Mouse (Mus musculus): ENCODE measurements around the gene Cbx1. TPM values are rescaled to one million over a fixed set of nuclear protein-coding genes. Genes with fewer than 3 reads are reported as not detected.
A peak's percentile ranks its signal among the peaks of the same experiment; 100 is the strongest.

Cbx1 gene
- polyA plus RNA-seq, 1 experiment from 2014 or later: 57.7 TPM

- no peak overlapping the region for H3K4me3 ChIP-seq (replicated peaks; ENCODE audit: low read length)
- no peak for DNase-seq (ENCODE audit: low spot score)
- no peaks in the 10 kb centered on the region for H3K9me3 ChIP-seq (ENCODE audit: control insufficient read depth, low read length)
- no peak for ATAC-seq (ENCODE audit: low FRiP score)
- 75% methylated on average over 5 of the region's 5 CpGs for WGBS
- no peak overlapping the region for H3K9ac ChIP-seq
- no peak overlapping the region for H3K27ac ChIP-seq
- no peak overlapping the region for H3K4me2 ChIP-seq (replicated peaks)
- no peaks in the 10 kb centered on the region for H3K36me3 ChIP-seq (replicated peaks; ENCODE audit: control insufficient read depth, insufficient read depth)
- H3K27me3 ChIP-seq (ENCODE audit: control insufficient read depth, insufficient read depth, low read length): no peaks in the 10 kb centered on the region
- H3K4me1 ChIP-seq (replicated peaks; ENCODE audit: control insufficient read depth, insufficient read depth, low read length): no peaks in the 10 kb centered on the region
Measured at GRCm38 (mm10) chr11:96758402-96758801, 30.5 kb upstream of the Cbx1 start.

DNA sequence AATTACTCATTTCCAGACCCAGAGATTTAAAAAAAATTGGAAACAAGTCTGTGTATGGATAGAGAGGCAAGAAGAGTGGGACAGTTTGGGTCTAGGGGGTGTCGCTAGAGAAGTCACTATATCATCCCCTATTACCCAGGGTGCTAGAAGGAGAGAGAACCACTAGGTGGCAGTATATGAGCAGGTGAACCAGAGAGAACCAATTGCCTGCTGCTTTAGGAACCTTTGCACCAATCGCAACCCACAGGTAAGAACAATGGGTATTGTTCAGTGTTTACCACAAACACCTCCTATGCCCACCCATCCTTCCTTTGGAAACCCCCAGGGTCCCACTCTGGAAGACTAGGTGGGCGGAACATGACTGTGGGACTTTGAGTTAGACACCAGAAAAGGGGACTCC lies 28.9 kb upstream of the Cbx1 start:
- Histone ChIP-seq H3K27me3 (ENCODE audit: control insufficient read depth, insufficient read depth, low read length) (no peaks in the 10 kb centered on the region), H3K4me3 (replicated peaks; ENCODE audit: low read length) (no peak overlapping the region), H3K9me3 (ENCODE audit: control insufficient read depth, low read length) (no peaks in the 10 kb centered on the region), H3K9ac (no peak overlapping the region), H3K4me2 (replicated peaks) (no peak overlapping the region), H3K27ac (no peak overlapping the region), H3K36me3 (replicated peaks; ENCODE audit: control insufficient read depth, insufficient read depth) (no peaks in the 10 kb centered on the region), H3K4me1 (replicated peaks; ENCODE audit: control insufficient read depth, insufficient read depth, low read length) (peaks cover 14% of the 10 kb centered on the region)
- DNase-seq (ENCODE audit: low spot score): no peak
- no peak for ATAC-seq (ENCODE audit: low FRiP score)
- 33% methylated on average over 3 of the region's 3 CpGs for WGBS

DNA sequence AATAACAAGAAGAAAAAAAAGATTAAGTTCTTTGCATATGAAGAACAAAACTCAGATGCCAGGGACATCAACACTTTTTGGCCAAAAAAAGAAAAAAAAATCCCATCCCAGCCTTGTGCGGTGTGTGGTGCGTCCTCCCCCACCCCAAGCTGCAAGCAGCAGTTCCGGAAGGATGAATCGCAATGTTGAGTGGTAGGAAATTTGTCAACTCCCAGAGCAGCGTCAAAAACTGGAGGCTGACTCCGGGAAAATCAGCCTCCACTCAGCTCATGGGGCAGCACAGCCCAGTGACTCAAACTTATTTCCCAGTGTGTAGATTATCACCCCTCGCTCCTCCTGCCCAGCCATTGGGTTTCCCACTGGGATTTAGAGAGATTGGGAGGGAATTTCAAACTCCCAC lies 26.9 kb upstream of the Cbx1 start:
- peaks cover 30% of the 10 kb centered on the region for H3K4me1 ChIP-seq (replicated peaks; ENCODE audit: control insufficient read depth, insufficient read depth, low read length)
- WGBS: 71% methylated on average over 7 of the region's 7 CpGs
- H3K27me3 ChIP-seq (ENCODE audit: control insufficient read depth, insufficient read depth, low read length): no peaks in the 10 kb centered on the region
- DNase-seq (ENCODE audit: low spot score) (no peak), ATAC-seq (ENCODE audit: low FRiP score) (no peak)
- H3K36me3 ChIP-seq (replicated peaks; ENCODE audit: control insufficient read depth, insufficient read depth): no peaks in the 10 kb centered on the region
- H3K9me3 ChIP-seq (ENCODE audit: control insufficient read depth, low read length): no peaks in the 10 kb centered on the region
- no peak overlapping the region for H3K4me2 ChIP-seq (replicated peaks)
- H3K4me3 ChIP-seq (replicated peaks; ENCODE audit: low read length): no peak overlapping the region
- no peak overlapping the region for H3K9ac ChIP-seq
- no peak overlapping the region for H3K27ac ChIP-seq

DNA sequence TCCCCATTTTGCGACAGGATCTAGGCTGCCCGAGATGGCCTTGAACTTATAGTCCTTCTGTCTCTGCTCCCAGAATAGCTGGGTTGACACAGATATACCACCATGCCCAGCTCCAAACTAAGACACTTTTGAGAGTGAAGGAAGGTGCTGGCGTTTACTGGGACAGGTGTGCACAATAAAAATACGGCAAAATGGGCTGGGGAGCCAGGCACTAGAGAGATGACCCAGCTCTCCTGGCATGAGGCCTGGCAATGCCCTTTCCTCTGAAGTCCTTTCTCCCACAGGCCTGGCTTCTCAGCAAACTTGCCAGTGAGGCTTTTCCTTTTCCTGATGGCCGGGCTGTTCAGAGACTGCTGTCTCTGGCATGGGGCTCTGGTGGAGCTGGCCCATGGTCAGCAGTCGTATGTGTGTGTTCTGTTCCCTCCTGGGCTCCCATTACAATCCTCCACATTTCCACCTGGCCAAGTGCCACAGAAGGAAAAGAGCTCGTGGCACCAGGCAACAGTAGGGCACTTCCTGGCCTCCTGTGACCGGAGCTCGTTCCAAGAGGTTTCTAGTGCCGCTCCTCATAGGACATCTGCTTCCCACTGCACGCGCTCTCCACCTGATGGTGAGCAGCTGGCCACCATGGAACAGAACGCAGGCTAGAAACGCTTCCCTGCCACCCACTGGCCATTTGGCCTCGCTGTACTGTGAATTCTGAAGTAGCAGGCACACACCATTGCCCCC lies 26.0 kb upstream of the Cbx1 start:
- Histone ChIP-seq H3K27ac (peak overlapping the region; percentile 29; the same call in 1 of the 2 replicates), H3K36me3 (replicated peaks; ENCODE audit: control insufficient read depth, insufficient read depth) (0 out of 2 replicates have a peak, but pooled peaks cover 4% of the 10 kb centered on the region), H3K4me2 (replicated peaks) (no peak overlapping the region), H3K4me1 (replicated peaks; ENCODE audit: control insufficient read depth, insufficient read depth, low read length) (peaks cover 38% of the 10 kb centered on the region), H3K27me3 (ENCODE audit: control insufficient read depth, insufficient read depth, low read length) (no peaks in the 10 kb centered on the region), H3K9ac (no peak overlapping the region), H3K4me3 (replicated peaks; ENCODE audit: low read length) (no peak overlapping the region), H3K9me3 (ENCODE audit: control insufficient read depth, low read length) (no peaks in the 10 kb centered on the region)
- ATAC-seq (ENCODE audit: low FRiP score) (no peak), DNase-seq (ENCODE audit: low spot score) (no peak)
- 58% methylated on average over 15 of the region's 15 CpGs for WGBS

DNA sequence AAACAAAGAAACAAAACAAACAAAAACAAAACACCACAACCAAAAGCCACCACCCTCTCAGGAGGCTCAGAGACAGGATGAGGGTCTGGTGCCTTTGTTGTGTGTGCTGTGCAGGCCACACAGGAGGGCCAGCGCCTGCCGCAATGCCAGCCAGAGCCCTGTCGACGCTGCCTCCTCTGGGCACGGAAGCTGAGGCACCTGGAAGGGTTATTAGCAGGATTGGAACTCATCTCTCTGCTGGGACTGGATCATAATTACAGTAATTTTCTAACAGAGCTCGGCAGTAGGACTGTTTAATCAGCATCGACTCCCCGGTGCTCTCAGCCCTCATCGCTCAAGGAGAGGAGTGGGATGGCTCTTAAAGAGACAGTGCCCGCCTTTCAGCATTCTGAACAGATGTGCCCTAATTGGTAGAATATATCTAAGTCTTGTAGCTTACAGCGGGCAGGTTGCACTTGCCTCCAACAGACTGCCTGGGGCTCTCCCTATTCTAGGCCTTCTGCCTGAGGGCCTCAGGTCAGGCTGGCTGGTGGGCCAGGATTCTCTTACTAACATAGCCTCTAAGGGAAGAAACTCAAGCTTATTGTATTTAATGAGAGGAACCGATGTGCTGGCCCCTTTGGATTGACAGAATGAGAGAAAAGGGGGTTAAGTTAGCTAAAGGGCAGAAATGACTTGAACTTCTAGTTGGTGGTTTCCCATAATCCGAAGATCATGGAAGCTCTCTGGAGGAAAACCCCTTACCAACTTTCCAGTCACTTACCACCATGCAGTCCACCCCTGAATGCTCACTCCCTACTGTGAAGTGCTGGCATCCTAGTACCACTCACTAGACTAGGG lies 24.2 kb upstream of the Cbx1 start:
- H3K27ac ChIP-seq: peak overlapping the region; percentile 84
- H3K4me1 ChIP-seq (replicated peaks; ENCODE audit: control insufficient read depth, insufficient read depth, low read length): peaks cover 49% of the 10 kb centered on the region
- DNase-seq (ENCODE audit: low spot score): peak; percentile 59
- ATAC-seq (ENCODE audit: low FRiP score): peak; percentile 37; the same call in 1 of the 2 replicates
- H3K4me3 ChIP-seq (replicated peaks; ENCODE audit: low read length): no peak overlapping the region
- peaks cover 22% of the 10 kb centered on the region for H3K36me3 ChIP-seq (replicated peaks; ENCODE audit: control insufficient read depth, insufficient read depth)
- peak overlapping the region; percentile 11; the same call in 1 of the 2 replicates for H3K4me2 ChIP-seq (replicated peaks)
- H3K9me3 ChIP-seq (ENCODE audit: control insufficient read depth, low read length): no peaks in the 10 kb centered on the region
- WGBS: 20% methylated on average over 13 of the region's 13 CpGs
- no peaks in the 10 kb centered on the region for H3K27me3 ChIP-seq (ENCODE audit: control insufficient read depth, insufficient read depth, low read length)
- H3K9ac ChIP-seq: peak overlapping the region; percentile 47

DNA sequence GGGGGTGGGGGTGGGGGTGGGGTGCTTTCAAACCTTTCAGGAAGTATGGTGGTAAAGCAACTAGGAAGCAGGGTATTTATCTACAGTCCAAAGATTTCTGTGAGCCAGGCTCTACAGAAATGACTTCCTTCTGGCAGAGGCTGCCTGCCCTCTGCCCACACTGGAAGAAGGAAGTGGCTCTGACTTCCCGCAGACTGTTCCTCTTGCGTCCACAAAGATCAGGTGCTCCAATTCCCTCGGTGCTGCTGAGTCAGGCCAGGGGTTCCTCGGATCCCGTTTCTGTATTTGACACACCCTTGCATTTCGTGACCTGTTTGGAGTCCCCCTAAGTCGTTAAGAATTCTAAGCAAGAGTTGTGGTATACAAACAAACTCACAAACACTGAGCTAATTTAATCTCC lies 23.3 kb upstream of the Cbx1 start:
- no peak overlapping the region for H3K4me2 ChIP-seq (replicated peaks)
- H3K4me3 ChIP-seq (replicated peaks; ENCODE audit: low read length): no peak overlapping the region
- H3K27ac ChIP-seq: peak overlapping the region; percentile 84
- no peaks in the 10 kb centered on the region for H3K9me3 ChIP-seq (ENCODE audit: control insufficient read depth, low read length)
- H3K36me3 ChIP-seq (replicated peaks; ENCODE audit: control insufficient read depth, insufficient read depth): peaks cover 31% of the 10 kb centered on the region
- WGBS: 82% methylated on average over 7 of the region's 7 CpGs
- H3K9ac ChIP-seq: no peak overlapping the region
- DNase-seq (ENCODE audit: low spot score): no peak
- ATAC-seq (ENCODE audit: low FRiP score): no peak
- peaks cover 49% of the 10 kb centered on the region for H3K4me1 ChIP-seq (replicated peaks; ENCODE audit: control insufficient read depth, insufficient read depth, low read length)
- H3K27me3 ChIP-seq (ENCODE audit: control insufficient read depth, insufficient read depth, low read length): no peaks in the 10 kb centered on the region

- DNase-seq (ENCODE audit: low spot score) (no peak), ATAC-seq (ENCODE audit: low FRiP score) (no peak)
- H3K4me3 ChIP-seq (replicated peaks; ENCODE audit: low read length): no peak overlapping the region
- no peak overlapping the region for H3K4me2 ChIP-seq (replicated peaks)
- H3K27me3 ChIP-seq (ENCODE audit: control insufficient read depth, insufficient read depth, low read length): no peaks in the 10 kb centered on the region
- H3K27ac ChIP-seq: peak overlapping the region; percentile 84
- no peak overlapping the region for H3K9ac ChIP-seq
- WGBS: 66% methylated on average over 12 of the region's 12 CpGs
- peaks cover 49% of the 10 kb centered on the region for H3K4me1 ChIP-seq (replicated peaks; ENCODE audit: control insufficient read depth, insufficient read depth, low read length)
- H3K36me3 ChIP-seq (replicated peaks; ENCODE audit: control insufficient read depth, insufficient read depth): peaks cover 41% of the 10 kb centered on the region
- H3K9me3 ChIP-seq (ENCODE audit: control insufficient read depth, low read length): no peaks in the 10 kb centered on the region
Measured at GRCm38 (mm10) chr11:96766555-96766954, 22.4 kb upstream of the Cbx1 start.

DNA sequence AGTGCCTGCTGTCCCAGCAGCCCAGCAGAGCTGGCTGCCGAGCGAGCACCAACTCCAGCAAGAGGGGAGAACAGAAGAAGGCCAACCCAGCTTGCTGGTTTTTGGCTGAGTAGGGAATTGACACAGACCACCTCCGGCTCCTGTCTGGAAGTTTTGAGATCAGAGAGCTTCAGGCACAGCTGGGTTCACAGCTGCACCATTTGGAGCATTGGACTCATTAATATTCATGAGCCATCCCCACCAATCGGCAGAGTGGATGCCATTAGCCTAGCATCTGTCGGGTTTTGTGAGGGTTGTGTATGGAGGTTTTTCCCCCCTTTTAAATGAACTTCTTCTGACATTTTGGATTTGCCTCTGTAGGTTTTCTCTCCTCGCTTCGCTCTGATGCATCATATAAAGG lies 21.8 kb upstream of the Cbx1 start:
- no peak overlapping the region for H3K4me3 ChIP-seq (replicated peaks; ENCODE audit: low read length)
- ATAC-seq (ENCODE audit: low FRiP score) (peak; percentile 49), DNase-seq (ENCODE audit: low spot score) (peak; percentile 75)
- H3K4me1 ChIP-seq (replicated peaks; ENCODE audit: control insufficient read depth, insufficient read depth, low read length): peaks cover 49% of the 10 kb centered on the region
- H3K9me3 ChIP-seq (ENCODE audit: control insufficient read depth, low read length): no peaks in the 10 kb centered on the region
- H3K36me3 ChIP-seq (replicated peaks; ENCODE audit: control insufficient read depth, insufficient read depth): peaks cover 46% of the 10 kb centered on the region
- WGBS: 18% methylated on average over 7 of the region's 7 CpGs
- H3K27me3 ChIP-seq (ENCODE audit: control insufficient read depth, insufficient read depth, low read length): no peaks in the 10 kb centered on the region
- peak overlapping the region; percentile 84 for H3K27ac ChIP-seq
- no peak overlapping the region for H3K9ac ChIP-seq
- no peak overlapping the region for H3K4me2 ChIP-seq (replicated peaks)

DNA sequence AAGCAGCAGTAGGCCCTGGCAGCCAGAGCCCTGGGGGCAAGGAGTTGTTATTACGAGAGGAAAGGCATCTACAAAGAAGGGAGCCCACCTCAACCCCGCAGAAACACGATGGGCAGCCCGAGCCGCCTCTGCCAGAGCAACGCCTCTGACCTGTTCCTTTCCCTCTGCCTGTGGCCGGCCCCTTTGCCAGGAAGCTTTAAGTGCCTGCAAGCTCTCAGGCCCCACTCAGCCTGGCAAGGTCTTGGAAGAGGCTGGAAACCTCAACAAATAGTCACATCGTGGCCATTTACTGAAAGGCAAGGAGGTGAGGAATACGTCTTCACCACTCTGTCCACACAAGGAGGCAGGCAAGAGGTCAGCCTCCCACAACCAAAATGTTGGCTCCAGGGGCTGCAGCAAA lies 20.7 kb upstream of the Cbx1 start:
- Histone ChIP-seq H3K27ac (peak overlapping the region; percentile 84), H3K9me3 (ENCODE audit: control insufficient read depth, low read length) (no peaks in the 10 kb centered on the region), H3K4me2 (replicated peaks) (peak overlapping the region; percentile 2; the same call in 1 of the 2 replicates), H3K9ac (peak overlapping the region; percentile 31), H3K27me3 (ENCODE audit: control insufficient read depth, insufficient read depth, low read length) (no peaks in the 10 kb centered on the region), H3K4me1 (replicated peaks; ENCODE audit: control insufficient read depth, insufficient read depth, low read length) (peaks cover 49% of the 10 kb centered on the region), H3K4me3 (replicated peaks; ENCODE audit: low read length) (no peak overlapping the region), H3K36me3 (replicated peaks; ENCODE audit: control insufficient read depth, insufficient read depth) (peaks cover 57% of the 10 kb centered on the region)
- WGBS: 70% methylated on average over 9 of the region's 9 CpGs
- DNase-seq (ENCODE audit: low spot score) (no peak), ATAC-seq (ENCODE audit: low FRiP score) (no peak)

All from hindbrain, embryonic 14.5 days (tissue).